Mouse (Mus musculus): ENCODE results near the gene Mmp2.
"Not testable (repeated sequence)": the region's sequence is repeated elsewhere in the genome, so short reads cannot be mapped to it uniquely, and the experiment has no call there.

The Mmp2 gene

GRCm38 (mm10) chr8:92827243-92828034 is at the start of gene Mmp2:
Gene Mmp2 (plus strand): TSS chr8:92827291.
- DNase-seq (ENCODE audit: low spot score), result peak; percentile 75

DNA sequence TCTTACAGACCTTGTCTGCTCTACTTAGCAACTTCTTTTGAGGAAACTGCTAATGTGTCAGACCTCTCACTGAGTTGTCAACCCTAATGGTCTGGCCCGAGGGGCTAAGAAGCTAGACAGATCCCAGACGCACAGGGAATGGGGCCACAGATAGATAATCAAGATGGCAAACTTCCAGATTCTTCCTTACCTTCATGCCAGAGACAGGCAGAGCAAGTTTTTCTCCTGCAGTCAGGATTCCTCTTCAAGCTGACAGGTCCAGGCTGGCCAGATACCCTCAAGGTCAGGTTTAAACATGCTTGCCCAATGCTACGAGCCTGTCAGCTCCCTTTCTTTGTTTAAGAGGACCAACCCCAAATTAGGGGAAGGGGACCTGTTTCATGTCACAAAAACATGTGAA is 46.1 kb upstream of the Mmp2 start:
- DNase-seq (ENCODE audit: low spot score), result no peak

- no peak for DNase-seq (ENCODE audit: low spot score)
These were observed 43.0 kb upstream of the Mmp2 start for GRCm38 (mm10) chr8:92783906-92784610.

DNA sequence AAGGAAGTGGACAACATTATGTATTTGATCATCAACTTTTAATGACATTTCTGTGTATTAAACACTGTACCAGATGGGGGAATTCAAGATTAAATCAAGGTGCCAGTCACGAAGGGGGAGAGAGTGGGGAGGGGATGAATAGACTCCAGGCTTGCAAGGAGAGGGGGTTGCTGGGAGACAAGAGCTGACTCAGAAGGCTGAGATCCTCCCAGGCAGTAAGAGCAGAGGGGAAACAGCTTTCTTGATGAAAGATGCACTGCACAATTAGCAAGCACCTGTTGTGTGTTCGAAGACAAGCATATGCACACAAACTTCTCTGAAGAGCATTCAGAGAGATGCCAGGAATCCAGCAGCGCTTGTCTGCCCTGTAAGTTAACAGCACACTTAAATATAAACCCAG is 36.3 kb upstream of the Mmp2 start:
- no peak for DNase-seq (ENCODE audit: low spot score)

DNA sequence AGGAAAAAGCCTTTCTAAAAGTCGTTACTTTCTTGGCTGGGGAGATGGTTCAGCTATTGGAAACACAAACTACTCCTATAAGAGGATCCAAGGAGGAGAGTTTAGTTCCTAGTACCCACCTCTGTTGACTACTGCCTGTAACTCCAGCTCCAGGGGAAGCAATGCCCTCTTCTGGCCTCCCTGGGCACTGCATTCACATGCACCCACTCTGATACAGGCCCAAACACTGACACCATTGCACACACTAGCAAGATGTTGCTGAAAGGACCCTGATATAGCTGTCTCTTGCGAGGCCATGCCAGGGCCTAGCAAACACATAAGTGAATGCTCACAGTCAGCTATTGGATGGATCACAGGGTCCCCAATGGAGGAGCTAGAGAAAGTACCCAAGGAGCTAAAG is 35.1 kb upstream of the Mmp2 start:
- not testable (repeated sequence) for DNase-seq (ENCODE audit: low spot score)

GRCm38 (mm10) chr8:92793852-92794580 is 33.1 kb upstream of the Mmp2 start:
- DNase-seq (ENCODE audit: low spot score), result no peak

GRCm38 (mm10) chr8:92797527-92797931 is 29.6 kb upstream of the Mmp2 start:
- DNase-seq (ENCODE audit: low spot score), result peak; percentile 55

DNA sequence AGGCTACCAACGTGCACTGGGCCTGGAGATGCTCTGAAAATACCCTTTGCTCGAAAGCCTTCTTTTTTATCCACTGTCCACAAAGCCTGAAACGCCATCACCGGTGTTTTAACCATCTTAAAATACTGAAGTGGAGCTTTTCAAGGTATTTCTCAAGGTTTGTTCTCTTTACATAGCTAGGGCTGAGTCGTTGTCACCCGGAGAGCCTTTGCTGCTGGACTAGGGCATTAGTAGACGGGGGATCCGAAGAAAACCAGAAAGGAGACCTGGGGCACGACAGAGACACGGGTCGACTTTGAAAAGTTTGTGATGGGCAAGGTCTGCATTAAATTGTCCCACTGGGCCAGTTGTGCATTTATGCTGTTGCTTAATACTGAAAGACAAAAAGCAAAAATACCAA is 27.7 kb upstream of the Mmp2 start:
- no peak for DNase-seq (ENCODE audit: low spot score)

DNA sequence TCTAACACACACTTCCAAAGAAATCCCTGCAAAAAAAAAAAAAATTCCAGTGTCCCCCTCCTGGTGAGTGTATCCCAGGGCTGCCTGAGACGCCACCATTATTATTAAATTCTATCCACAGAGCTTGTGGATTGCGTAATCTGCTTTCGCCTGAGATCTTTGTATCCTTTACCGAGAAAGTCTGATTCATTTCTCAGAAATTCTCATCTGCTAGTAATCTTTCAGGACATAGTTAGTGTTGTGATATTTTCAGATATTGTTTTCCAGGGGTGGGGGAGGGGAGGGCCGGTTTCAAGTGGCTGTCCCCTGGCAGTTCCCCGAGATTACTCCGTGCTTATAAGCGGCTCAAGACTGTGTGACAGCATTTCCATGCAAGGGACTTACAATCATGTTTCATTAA is 25.9 kb upstream of the Mmp2 start:
- no peak for DNase-seq (ENCODE audit: low spot score)

DNA sequence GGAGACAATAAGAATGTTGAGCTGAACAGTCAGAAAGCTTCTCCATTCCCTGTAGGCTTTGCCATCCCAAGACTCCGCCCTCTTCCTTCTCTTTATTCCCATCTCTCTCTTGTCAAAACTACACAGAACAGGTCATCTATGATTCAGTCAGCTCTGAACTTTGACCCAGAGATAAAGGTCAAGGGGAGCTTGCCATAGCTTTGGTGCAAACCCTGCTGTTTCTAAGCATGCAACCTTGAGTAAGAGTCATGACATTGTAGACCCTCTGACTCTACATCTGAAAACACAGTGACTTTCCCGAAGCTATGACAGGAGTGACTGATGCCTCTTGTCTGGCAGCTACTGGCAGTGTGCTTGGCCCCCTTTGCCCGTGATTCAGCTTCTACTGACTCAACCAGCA is 24.5 kb upstream of the Mmp2 start:
- DNase-seq (ENCODE audit: low spot score), result no peak

GRCm38 (mm10) chr8:92812773-92813172 is 14.3 kb upstream of the Mmp2 start:
- no peak for DNase-seq (ENCODE audit: low spot score)

DNA sequence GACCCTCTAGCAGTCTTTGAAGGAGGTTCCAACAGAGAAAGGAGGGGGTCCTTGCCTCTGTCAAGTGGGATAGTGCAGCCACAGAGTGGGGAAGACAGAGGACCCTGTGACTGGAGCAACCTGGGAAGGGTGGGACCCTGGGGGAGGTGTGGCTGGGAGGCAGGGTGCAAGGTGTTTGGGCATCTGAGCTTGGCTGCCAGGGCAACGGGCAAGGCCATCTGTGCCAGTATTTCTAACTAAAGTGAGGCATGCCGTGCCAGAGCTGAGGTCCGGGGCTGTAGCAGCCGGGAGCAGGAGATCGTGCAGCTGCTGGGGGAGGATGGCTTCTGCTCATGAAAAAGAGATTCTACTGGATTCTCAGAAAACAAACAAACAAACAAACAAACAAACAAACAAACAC is 11.4 kb upstream of the Mmp2 start:
- no peak for DNase-seq (ENCODE audit: low spot score)

DNA sequence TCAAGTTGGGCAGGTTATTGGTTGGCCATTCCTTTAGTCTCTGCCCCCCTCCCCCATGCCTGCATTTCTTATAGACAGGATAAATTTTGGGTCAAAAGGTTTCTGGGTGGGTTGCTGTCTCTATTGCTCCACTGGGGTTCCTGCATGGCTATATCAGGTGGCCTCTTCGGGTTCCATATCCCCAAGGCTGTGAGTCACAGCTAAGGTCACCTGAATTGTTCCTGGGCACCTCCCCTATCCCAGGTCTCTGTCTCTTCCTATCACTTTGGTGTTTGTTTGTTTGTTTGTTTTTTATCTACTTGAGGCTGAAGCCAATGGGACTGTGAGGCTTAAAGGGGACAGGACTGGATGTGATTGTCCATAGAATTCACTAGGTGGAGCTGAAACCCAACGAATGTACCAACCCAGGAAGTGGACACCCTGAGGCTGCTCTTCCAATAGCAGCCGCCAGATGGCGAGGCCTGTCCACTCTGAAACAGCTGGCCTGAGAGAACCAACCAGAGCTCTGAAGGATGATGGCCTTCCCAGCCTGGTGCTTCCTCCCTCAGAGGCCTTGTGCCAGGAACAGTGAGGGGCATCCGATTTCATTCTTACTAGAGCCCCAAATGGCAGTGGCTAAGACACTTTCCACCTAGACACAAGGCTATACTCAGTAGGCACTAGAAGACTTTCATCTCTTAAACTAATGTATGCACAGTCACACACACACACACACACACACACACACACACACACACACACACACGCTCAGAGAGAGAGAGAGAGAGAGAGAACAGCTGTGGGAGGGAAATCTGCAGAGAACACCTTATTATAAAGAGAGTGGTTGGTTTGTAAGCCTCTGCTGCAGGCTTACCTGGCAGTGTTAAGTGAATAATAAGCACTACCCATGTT is 8.9 kb upstream of the Mmp2 start:
- DNase-seq (ENCODE audit: low spot score), result peak; percentile 96

GRCm38 (mm10) chr8:92821151-92821550 is 5.9 kb upstream of the Mmp2 start:
- no peak for DNase-seq (ENCODE audit: low spot score)

- no peak for DNase-seq (ENCODE audit: low spot score)
These were observed 4.7 kb upstream of the Mmp2 start for GRCm38 (mm10) chr8:92822386-92822785.

DNA sequence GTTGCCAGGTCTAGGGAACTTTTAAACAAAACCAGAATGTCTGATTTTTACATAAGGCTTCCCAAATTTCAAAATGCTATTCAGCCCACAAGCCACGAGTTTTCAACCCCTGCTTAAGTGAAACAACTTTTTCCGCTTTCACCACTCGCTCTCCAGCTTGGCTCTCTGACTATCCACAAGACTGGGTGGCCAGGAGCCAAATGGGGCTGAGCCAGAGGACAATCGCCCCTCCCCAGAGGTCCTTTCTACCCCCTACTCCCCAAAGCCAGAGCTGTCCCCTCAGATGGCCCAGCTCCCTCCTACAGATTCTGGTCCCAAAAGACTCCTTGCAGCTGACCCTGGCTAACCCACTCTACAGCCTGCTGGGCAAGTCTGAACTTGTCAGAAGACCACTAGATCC is 1.1 kb upstream of the Mmp2 start:
- DNase-seq (ENCODE audit: low spot score), result no peak

DNA sequence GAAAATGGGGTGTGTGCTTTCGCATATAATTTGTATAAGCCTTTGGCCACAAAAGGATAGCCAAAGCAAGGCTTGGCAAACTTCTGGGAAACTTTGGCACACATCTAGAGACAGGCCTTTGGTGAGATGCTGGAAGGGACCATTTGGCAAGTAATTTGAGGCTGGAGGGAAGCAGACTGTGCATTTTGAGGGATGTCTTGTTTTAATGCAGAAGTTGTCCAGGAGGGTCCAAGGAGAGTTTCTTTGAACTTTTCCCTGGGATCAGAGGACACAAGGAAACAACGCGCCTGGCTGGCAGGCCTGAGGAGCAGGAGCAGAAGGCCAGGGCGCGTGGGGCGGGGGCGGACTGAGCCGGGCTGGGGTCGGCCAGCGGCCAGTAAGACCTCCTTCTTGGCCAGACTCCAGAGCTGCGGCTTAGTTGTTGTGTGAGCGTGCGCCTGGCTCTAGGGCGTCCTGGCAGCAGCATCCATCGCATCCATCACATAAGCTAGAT is 1.2 kb downstream of the Mmp2 start:
- peak; percentile 55 for DNase-seq (ENCODE audit: low spot score)

DNA sequence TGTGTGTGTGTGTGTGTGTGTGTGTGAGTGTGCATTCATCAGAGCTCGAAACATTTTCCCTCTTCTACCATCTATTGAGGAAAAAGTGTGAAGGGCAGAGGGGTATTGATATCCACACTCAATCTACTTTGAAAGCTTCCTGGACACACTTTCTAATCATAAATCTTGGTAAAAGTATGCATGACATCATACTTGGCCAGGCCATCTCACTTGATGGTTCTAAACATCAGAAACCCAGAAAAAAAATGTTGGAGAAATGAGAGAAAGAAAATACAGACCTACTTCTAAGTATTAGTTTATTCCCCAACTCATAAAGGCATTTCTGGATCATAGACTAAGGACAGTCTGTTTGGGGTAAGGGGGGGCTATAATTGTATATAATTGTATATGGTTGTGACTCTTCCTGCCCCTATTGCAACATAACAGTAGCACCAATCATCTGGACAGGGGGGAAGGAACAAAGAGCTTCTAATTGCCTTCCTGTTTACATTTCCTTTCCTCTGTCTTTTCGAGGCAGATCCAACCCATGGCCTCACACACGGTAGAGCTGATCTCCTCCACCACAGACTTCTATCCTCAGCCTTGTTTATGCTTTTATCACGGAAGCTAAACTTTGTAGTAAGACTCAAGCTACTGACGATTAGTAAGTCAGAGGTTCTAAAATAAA is 7.1 kb downstream of the Mmp2 start:
- DNase-seq (ENCODE audit: low spot score), result no peak

DNA sequence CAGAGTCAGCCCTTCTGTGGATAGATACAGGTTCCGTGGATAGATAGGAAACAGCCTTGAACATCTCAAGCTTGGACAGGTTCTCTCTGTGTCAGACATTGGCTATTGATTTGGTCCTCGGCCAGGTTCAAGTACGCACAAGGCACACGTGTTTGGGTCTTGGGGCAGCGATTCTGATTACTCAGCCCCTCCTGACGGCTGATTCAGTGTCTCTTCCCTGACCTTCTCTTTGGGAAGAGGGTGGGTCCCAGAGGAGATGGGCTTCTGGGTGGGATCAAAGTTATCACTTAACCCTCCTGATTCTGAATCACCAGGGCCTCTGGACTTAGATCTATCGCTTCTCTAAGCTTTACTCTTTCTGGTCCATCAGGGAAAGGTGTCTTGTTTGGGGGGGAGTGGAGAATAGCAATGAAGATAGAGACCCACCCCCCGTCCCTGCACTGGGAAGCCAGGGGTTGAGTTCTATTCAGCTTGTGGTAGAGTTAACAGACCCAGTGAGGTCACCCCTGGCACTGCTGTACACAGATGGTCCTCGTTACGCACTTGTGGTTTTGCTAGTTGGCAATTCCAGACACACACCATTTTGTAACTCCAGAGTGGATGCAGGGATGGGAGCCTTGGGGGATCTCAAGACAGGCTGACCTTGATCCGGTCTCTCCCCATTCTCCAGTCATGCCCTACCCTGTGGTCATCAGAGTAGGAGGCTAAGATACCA is 7.9 kb downstream of the Mmp2 start:
- no peak for DNase-seq (ENCODE audit: low spot score)

DNA sequence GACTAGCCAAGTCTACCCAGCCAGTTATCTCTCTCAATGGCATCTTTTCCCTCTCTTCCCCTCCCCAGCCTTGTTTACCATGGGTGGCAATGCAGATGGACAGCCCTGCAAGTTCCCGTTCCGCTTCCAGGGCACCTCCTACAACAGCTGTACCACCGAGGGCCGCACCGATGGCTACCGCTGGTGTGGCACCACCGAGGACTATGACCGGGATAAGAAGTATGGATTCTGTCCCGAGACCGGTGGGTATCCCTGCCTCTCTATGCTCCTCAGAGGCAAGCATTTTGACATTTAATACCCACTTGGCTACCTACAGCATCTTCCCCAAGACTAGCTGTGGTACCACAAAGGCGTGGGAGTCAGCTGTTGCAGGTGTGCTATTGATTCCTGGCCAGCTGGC is 8.8 kb downstream of the Mmp2 start:
- DNase-seq (ENCODE audit: low spot score), result no peak

- no peak for DNase-seq (ENCODE audit: low spot score)
These were observed 11.5 kb downstream of the Mmp2 start for GRCm38 (mm10) chr8:92838616-92839015.

Data from embryo, embryonic 10.5 days (tissue).